Mouse (Mus musculus) hindbrain, postnatal 0 days (tissue): ENCODE data around the gene Fam20a. TPM values are rescaled to one million over a fixed set of nuclear protein-coding genes. Genes with fewer than 3 reads are reported as not detected.

ENCODE experiments used
- ATAC-seq: fragments of 200-750 bp; cut with Nextera tagmentation; 2 replicates; pipeline ENCODE4 v1.8.0; 2017; ENCODE audit warnings: mild to moderate bottlenecking, moderate TSS enrichment, moderate library complexity
- DNase-seq: peaks from one replicate; pipeline ENCODE4 v3.0.0-alpha.2; 2015; ENCODE audit warnings: low spot score
- H3K27ac ChIP-seq: fragments of 300-500 bp; sonication (generic); 2 replicates; pipeline ENCODE4 v1.5.1; 2014; ENCODE audit warnings: mild to moderate bottlenecking
- H3K27me3 ChIP-seq: fragments of 300-500 bp; sonication (generic); 2 replicates; pipeline ENCODE4 v1.6.1; 2014; ENCODE audit warnings: low read length, mixed read lengths; ENCODE audit not compliant: insufficient read depth
- H3K36me3 ChIP-seq: fragments of 300-500 bp; sonication (generic); 2 replicates; pipeline ENCODE4 v1.6.1; 2014; ENCODE audit warnings: low read length, mixed read lengths; ENCODE audit not compliant: insufficient read depth
- H3K4me1 ChIP-seq: fragments of 300-500 bp; sonication (generic); 2 replicates; pipeline ENCODE4 v1.6.1; 2014; ENCODE audit warnings: antibody characterized with exemption, low read length, mixed read lengths; ENCODE audit not compliant: insufficient read depth
- H3K4me2 ChIP-seq: fragments of 300-500 bp; sonication (generic); 2 replicates; pipeline ENCODE4 v1.6.1; 2014; ENCODE audit warnings: low read depth, mild to moderate bottlenecking, low read length, moderate library complexity, mixed read lengths
- H3K4me3 ChIP-seq: fragments of 300-500 bp; sonication (generic); 2 replicates; pipeline ENCODE4 v1.5.1; 2014; ENCODE audit warnings: low read length
- H3K9ac ChIP-seq: fragments of 300-500 bp; sonication (generic); replicated peaks from 2 replicates; pipeline ENCODE4 v1.6.1; 2014; ENCODE audit warnings: mild to moderate bottlenecking, low read length, moderate library complexity, mixed read lengths
- H3K9me3 ChIP-seq: fragments of 300-500 bp; sonication (generic); 2 replicates; pipeline ENCODE4 v1.6.1; 2016; ENCODE audit warnings: low read length, mixed read lengths
- CTCF ChIP-seq: IDR thresholded peaks from 2 replicates; pipeline ENCODE4 v1.5.1; 2016; ENCODE audit warnings: antibody characterized with exemption, control low read depth, low read depth
- WGBS: fragments of 180-500 bp; shearing (Covaris S2); extraction: QIAGEN DNeasy Blood & Tissue Kit; methylation state at CpG from one replicate; pipeline ENCODE4 v1.1.7; 2014; 5-methylcytosine and 5-hydroxymethylcytosine counted together
- polyA plus RNA-seq: library from polyadenylated mRNA; unstranded; fragments of >200 nt; fragmentation: Nextera tagmentation; extraction: Ambion mirVana; gene quantifications from 2 replicates; pipeline ENCODE4 v1.2.1, GENCODE M21; 2015
- total RNA-seq: library from RNA; depleted of rRNA; stranded (reverse); fragments of >200 nt; gene quantifications from 2 replicates; pipeline ENCODE4 v1.2.3, GENCODE M21; 2014; rRNA removed

The Fam20a gene
- total and polyA plus RNA-seq, 2 experiments from 2014 or later: 9.1 to 9.4 TPM

GRCm38 (mm10) chr11:109629021-109629521 is 93.0 kb downstream of the Fam20a start:
- no peaks in the 10 kb centered on the region for H3K9me3 ChIP-seq
- H3K4me2 ChIP-seq: no peak overlapping the region
- H3K9ac ChIP-seq: no peak overlapping the region
- TF ChIP-seq CTCF: no peak
- ATAC-seq (no peak), DNase-seq (no peak)
- no peak overlapping the region for H3K4me3 ChIP-seq
- H3K36me3 ChIP-seq: no peaks in the 10 kb centered on the region
- 66% methylated on average over 10 of the region's 10 CpGs for WGBS
- H3K27ac ChIP-seq: no peak overlapping the region
- no peaks in the 10 kb centered on the region for H3K4me1 ChIP-seq
- no peaks in the 10 kb centered on the region for H3K27me3 ChIP-seq

- Histone ChIP-seq H3K36me3 (no peaks in the 10 kb centered on the region), H3K9me3 (no peaks in the 10 kb centered on the region), H3K9ac (no peak overlapping the region), H3K4me1 (no peaks in the 10 kb centered on the region), H3K27ac (no peak overlapping the region), H3K4me3 (no peak overlapping the region), H3K4me2 (no peak overlapping the region), H3K27me3 (no peaks in the 10 kb centered on the region)
- ATAC-seq: no peak
- no peak for DNase-seq
- TF ChIP-seq CTCF: no peak
- WGBS: 85% methylated on average over 3 of the region's 3 CpGs
Observed at GRCm38 (mm10) chr11:109628099-109628498, 94.0 kb downstream of the Fam20a start.

- H3K4me2 ChIP-seq: no peak overlapping the region
- H3K4me1 ChIP-seq: no peaks in the 10 kb centered on the region
- H3K36me3 ChIP-seq: no peaks in the 10 kb centered on the region
- H3K4me3 ChIP-seq: no peak overlapping the region
- no peak for ATAC-seq
- peak; percentile 45 for TF ChIP-seq CTCF
- no peak overlapping the region for H3K9ac ChIP-seq
- no peaks in the 10 kb centered on the region for H3K27me3 ChIP-seq
- WGBS: 85% methylated on average over 4 of the region's 4 CpGs
- H3K27ac ChIP-seq: no peak overlapping the region
- H3K9me3 ChIP-seq: no peaks in the 10 kb centered on the region
- DNase-seq: no peak
Observed at GRCm38 (mm10) chr11:109627648-109628047, 94.4 kb downstream of the Fam20a start.

- H3K4me3 ChIP-seq: no peak overlapping the region
- H3K9me3 ChIP-seq: no peaks in the 10 kb centered on the region
- 91% methylated on average over 7 of the region's 7 CpGs for WGBS
- ATAC-seq: no peak
- no peak for TF ChIP-seq CTCF
- H3K36me3 ChIP-seq: no peaks in the 10 kb centered on the region
- no peaks in the 10 kb centered on the region for H3K4me1 ChIP-seq
- H3K9ac ChIP-seq: no peak overlapping the region
- no peak overlapping the region for H3K4me2 ChIP-seq
- DNase-seq: no peak
- H3K27me3 ChIP-seq: no peaks in the 10 kb centered on the region
- H3K27ac ChIP-seq: no peak overlapping the region
Observed at GRCm38 (mm10) chr11:109623238-109623637, 98.8 kb downstream of the Fam20a start.

- WGBS: 44% methylated on average over 15 of the region's 15 CpGs
- no peak overlapping the region for H3K9ac ChIP-seq
- H3K4me2 ChIP-seq: 0 out of 2 replicates have a peak overlapping the region, but pooled peaks have one; percentile 5
- H3K27me3 ChIP-seq: no peaks in the 10 kb centered on the region
- ATAC-seq (no peak), DNase-seq (no peak)
- H3K9me3 ChIP-seq: no peaks in the 10 kb centered on the region
- no peak overlapping the region for H3K4me3 ChIP-seq
- no peak overlapping the region for H3K27ac ChIP-seq
- no peaks in the 10 kb centered on the region for H3K4me1 ChIP-seq
- TF ChIP-seq CTCF: no peak
- H3K36me3 ChIP-seq: no peaks in the 10 kb centered on the region
Observed at GRCm38 (mm10) chr11:109622518-109623037, 99.5 kb downstream of the Fam20a start.

- no peak for ATAC-seq
- no peak overlapping the region for H3K4me2 ChIP-seq
- DNase-seq: peak; percentile 86
- H3K27ac ChIP-seq: no peak overlapping the region
- H3K9me3 ChIP-seq: no peaks in the 10 kb centered on the region
- H3K4me3 ChIP-seq: no peak overlapping the region
- H3K36me3 ChIP-seq: no peaks in the 10 kb centered on the region
- H3K27me3 ChIP-seq: no peaks in the 10 kb centered on the region
- no peak overlapping the region for H3K9ac ChIP-seq
- 20% methylated on average over 2 of the region's 2 CpGs for WGBS
- H3K4me1 ChIP-seq: no peaks in the 10 kb centered on the region
- peak; percentile 82 for TF ChIP-seq CTCF
Observed at GRCm38 (mm10) chr11:109621183-109621582, 100.9 kb downstream of the Fam20a start.

GRCm38 (mm10) chr11:109620356-109620755 is 101.7 kb downstream of the Fam20a start:
- Histone ChIP-seq H3K36me3 (no peaks in the 10 kb centered on the region), H3K4me2 (no peak overlapping the region), H3K4me1 (no peaks in the 10 kb centered on the region), H3K4me3 (no peak overlapping the region), H3K27me3 (no peaks in the 10 kb centered on the region), H3K9ac (no peak overlapping the region), H3K27ac (no peak overlapping the region), H3K9me3 (no peaks in the 10 kb centered on the region)
- WGBS: 85% methylated on average over 6 of the region's 6 CpGs
- no peak for TF ChIP-seq CTCF
- no peak for DNase-seq
- ATAC-seq: no peak

Other genes with a start within 250 kb of the Fam20a start
- gene Arsg, start 248.9 kb downstream of the Fam20a start, total RNA-seq: 10.4 and 13.1 TPM in 2 replicates
- 9.9 and 10.3 TPM in 2 replicates for gene Arsg, start 248.9 kb downstream of the Fam20a start, polyA plus RNA-seq
- 10.5 and 11.2 TPM in 2 replicates for gene Slc16a6, start 248.7 kb downstream of the Fam20a start, total RNA-seq
- 7.9 and 8.7 TPM in 2 replicates for gene Slc16a6, start 248.7 kb downstream of the Fam20a start, polyA plus RNA-seq
- gene Wipi1, start 110.3 kb downstream of the Fam20a start, total RNA-seq: 14.6 and 23.3 TPM in 2 replicates
- 21.0 and 23.5 TPM in 2 replicates for gene Wipi1, start 110.3 kb downstream of the Fam20a start, polyA plus RNA-seq
- gene Prkar1a, start 72.9 kb downstream of the Fam20a start, total RNA-seq: 190 and 198 TPM in 2 replicates
- gene Prkar1a, start 72.9 kb downstream of the Fam20a start, polyA plus RNA-seq: 425 and 435 TPM in 2 replicates
- gene 1700012B07Rik, start 105.8 kb upstream of the Fam20a start, total RNA-seq: not detected in 2 replicates
- gene 1700012B07Rik, start 105.8 kb upstream of the Fam20a start, polyA plus RNA-seq: not detected in 2 replicates